Mouse (Mus musculus) heart, embryonic 13.5 days (tissue): ENCODE measurements at regions not wholly inside any gene's neighbourhood (a gene's known extent, or its start where the extent isn't known, plus 50 kb on each side); places are given as distances from the start of the nearest gene placed in this dataset.

Source experiments
- ATAC-seq: fragments of 200-750 bp; cut with Nextera tagmentation; 2 replicates; pipeline ENCODE4 v1.8.0; 2017; ENCODE audit warnings: moderate TSS enrichment; ENCODE audit not compliant: insufficient number of reproducible peaks, low FRiP score, low TSS enrichment; ENCODE audit errors: extremely low read depth
- H3K27ac ChIP-seq: fragments of 300-500 bp; sonication (generic); replicated peaks from 2 replicates; pipeline ENCODE4 v1.5.1; 2015; ENCODE audit warnings: moderate library complexity, mild to moderate bottlenecking, inconsistent platforms
- H3K27me3 ChIP-seq: fragments of 300-500 bp; sonication (generic); replicated peaks from 2 replicates; pipeline ENCODE4 v1.6.1; 2015; ENCODE audit warnings: mild to moderate bottlenecking, inconsistent platforms
- H3K36me3 ChIP-seq: fragments of 300-500 bp; sonication (generic); 2 replicates; pipeline ENCODE4 v1.6.1; 2015; ENCODE audit warnings: mild to moderate bottlenecking, inconsistent platforms
- H3K4me1 ChIP-seq: fragments of 300-500 bp; sonication (generic); 2 replicates; pipeline ENCODE4 v1.6.1; 2015; ENCODE audit warnings: inconsistent platforms
- H3K4me2 ChIP-seq: fragments of 300-500 bp; sonication (generic); 2 replicates; pipeline ENCODE4 v1.6.1; 2015; ENCODE audit warnings: inconsistent platforms, mild to moderate bottlenecking, moderate library complexity
- H3K4me3 ChIP-seq: fragments of 300-500 bp; sonication (generic); 2 replicates; pipeline ENCODE4 v1.5.1; 2015; ENCODE audit warnings: moderate library complexity, mild to moderate bottlenecking, inconsistent platforms
- H3K9ac ChIP-seq: fragments of 300-500 bp; sonication (generic); 2 replicates; pipeline ENCODE4 v1.6.1; 2015; ENCODE audit warnings: inconsistent platforms, mild to moderate bottlenecking, moderate library complexity
- H3K9me3 ChIP-seq: fragments of 300-500 bp; sonication (generic); 2 replicates; pipeline ENCODE4 v1.6.1; 2016; ENCODE audit warnings: inconsistent platforms
- WGBS: fragments of 180-500 bp; shearing (Covaris S2); methylation state at CpG from one replicate; pipeline ENCODE4 v1.1.7; 2015; ENCODE audit warnings: mixed read lengths; 5-methylcytosine and 5-hydroxymethylcytosine counted together

GRCm38 (mm10) chr8:8562268-8562667 is 98.8 kb downstream of the Efnb2 start:
- Histone ChIP-seq H3K4me3 (no peak overlapping the region), H3K4me1 (no peaks in the 10 kb centered on the region), H3K4me2 (no peak overlapping the region), H3K36me3 (no peaks in the 10 kb centered on the region), H3K9me3 (no peaks in the 10 kb centered on the region), H3K9ac (no peak overlapping the region), H3K27ac (no peak overlapping the region), H3K27me3 (0 out of 2 replicates have a peak, but pooled peaks cover 4% of the 10 kb centered on the region)
- ATAC-seq = no peak
- 65% methylated on average over 7 of the region's 7 CpGs for WGBS

DNA sequence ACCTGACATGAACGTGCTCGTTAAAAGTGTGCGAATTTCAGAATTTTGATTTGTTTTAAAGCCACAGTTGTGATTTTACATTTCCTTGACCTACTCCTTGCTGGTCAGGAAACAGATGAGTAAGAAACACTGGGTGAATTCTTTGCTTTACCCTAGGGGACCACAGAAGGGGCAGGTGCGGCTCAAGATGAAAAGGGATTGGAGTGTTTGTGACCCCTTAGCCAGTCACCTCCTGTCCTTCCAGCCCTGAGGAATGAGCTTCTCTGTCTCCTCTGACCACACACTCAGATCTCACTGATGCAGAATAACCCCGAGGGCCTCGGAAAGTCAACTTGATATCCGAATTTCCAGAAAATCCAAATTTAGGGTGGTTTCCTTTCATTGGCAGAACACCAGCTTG is 103.0 kb downstream of the Efnb2 start:
- 80% methylated on average over 7 of the region's 7 CpGs for WGBS
- H3K4me1 ChIP-seq = no peaks in the 10 kb centered on the region

DNA sequence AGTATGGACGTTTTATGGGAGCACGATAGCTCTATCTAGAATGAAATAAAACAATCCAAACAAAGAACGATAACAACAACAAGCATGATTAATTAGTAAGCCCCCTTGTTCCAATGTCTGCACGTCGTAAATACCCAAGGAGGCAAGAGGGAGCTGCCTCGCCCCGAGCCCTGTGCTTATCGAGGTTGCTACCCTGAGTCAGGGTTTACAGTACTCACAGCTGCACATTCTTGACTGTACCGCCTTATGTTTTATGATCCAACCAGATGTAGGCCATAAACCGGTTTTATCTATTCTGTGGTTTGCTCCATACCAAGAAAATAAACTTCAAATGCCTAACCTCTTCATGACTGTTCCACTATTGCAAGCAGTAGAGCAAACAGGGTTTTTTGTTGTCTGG is 104.9 kb downstream of the Efnb2 start:
- 84% methylated on average over 10 of the region's 10 CpGs for WGBS
- H3K4me3 ChIP-seq = no peak overlapping the region
- ATAC-seq = no peak
- H3K4me2 ChIP-seq = no peak overlapping the region
- H3K9me3 ChIP-seq = no peaks in the 10 kb centered on the region
- H3K27ac ChIP-seq = no peak overlapping the region
- H3K27me3 ChIP-seq = no peaks in the 10 kb centered on the region
- no peak overlapping the region for H3K9ac ChIP-seq
- H3K36me3 ChIP-seq = no peaks in the 10 kb centered on the region
- H3K4me1 ChIP-seq = no peaks in the 10 kb centered on the region

More for the DNA sequence above, 103.0 kb downstream of the Efnb2 start:
- Histone ChIP-seq H3K9ac (no peak overlapping the region), H3K4me2 (no peak overlapping the region), H3K36me3 (no peaks in the 10 kb centered on the region), H3K27ac (no peak overlapping the region), H3K27me3 (0 out of 2 replicates have a peak, but pooled peaks cover 2% of the 10 kb centered on the region), H3K9me3 (no peaks in the 10 kb centered on the region), H3K4me3 (no peak overlapping the region)
- ATAC-seq = no peak

DNA sequence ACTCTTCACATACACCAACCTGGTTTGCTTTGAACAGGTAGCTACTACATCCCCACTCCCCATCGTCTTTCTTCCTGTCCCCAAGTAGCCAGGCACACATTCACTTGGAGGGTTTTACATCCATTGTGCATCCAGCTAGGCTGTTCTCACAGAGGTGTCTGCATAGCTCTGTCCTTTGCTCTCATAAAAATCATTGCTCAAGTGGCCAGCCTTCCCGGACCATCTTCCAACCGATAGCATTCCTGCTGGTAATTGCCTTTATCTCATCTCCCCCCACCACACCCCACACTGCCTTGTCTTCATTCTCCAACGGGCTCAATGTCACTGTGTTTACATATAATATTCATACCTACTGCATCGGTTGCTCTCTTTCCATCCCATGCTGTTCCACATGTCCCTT is 106.4 kb downstream of the Efnb2 start:
- no peak overlapping the region for H3K4me2 ChIP-seq
- H3K4me3 ChIP-seq = no peak overlapping the region
- no peaks in the 10 kb centered on the region for H3K36me3 ChIP-seq
- no peaks in the 10 kb centered on the region for H3K27me3 ChIP-seq
- H3K27ac ChIP-seq = no peak overlapping the region
- no peak for ATAC-seq
- H3K9me3 ChIP-seq = 0 out of 2 replicates have a peak, but pooled peaks cover 4% of the 10 kb centered on the region
- H3K4me1 ChIP-seq = no peaks in the 10 kb centered on the region
- 66% methylated on average over 5 of the region's 5 CpGs for WGBS
- H3K9ac ChIP-seq = no peak overlapping the region

DNA sequence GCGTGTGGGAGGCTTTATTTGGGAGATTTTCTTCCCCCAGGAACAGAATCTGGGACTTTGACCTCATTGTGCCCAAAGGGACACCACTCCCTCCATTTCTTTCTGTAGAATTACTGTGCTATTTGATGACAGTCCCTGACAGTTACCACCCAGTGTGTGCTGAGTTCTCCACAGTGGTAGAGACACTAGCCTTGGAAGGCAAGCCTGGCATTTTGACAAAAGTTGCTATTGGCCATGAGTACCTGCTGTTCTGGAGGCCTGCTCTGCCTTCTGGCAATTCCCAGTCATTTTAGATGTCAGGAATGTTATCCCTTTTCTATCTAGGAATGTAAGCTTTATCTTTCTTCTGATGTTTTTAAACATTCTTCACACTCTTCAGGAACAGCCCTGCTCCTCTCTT is 108.3 kb downstream of the Efnb2 start:
- H3K4me2 ChIP-seq = no peak overlapping the region
- WGBS = 67% methylated on average over 1 of the region's 1 CpGs
- no peaks in the 10 kb centered on the region for H3K36me3 ChIP-seq
- H3K9ac ChIP-seq = no peak overlapping the region
- no peak for ATAC-seq
- no peaks in the 10 kb centered on the region for H3K27me3 ChIP-seq
- H3K27ac ChIP-seq = no peak overlapping the region
- H3K4me1 ChIP-seq = no peaks in the 10 kb centered on the region
- H3K4me3 ChIP-seq = no peak overlapping the region
- 0 out of 2 replicates have a peak, but pooled peaks cover 4% of the 10 kb centered on the region for H3K9me3 ChIP-seq

DNA sequence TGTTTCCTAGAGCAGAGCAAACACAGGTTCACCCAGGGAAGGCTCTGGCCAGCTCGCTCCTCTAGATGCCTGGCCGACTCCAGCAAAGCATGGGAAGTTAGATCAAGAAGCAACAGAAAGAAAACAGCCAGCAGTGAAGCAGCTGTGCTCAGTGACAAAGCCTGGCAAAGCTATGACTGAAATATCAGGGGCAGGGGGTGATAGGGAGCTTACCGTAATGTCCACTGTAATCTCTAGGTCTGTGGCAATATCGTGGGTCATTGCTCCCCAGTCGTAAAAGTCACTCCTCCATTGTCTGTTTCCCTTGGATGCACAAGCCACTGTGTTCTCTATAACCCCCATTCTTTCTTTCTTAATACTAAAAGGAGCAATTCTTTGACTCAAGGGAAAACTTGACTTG is 124.4 kb downstream of the Efnb2 start:
- no peak overlapping the region for H3K4me3 ChIP-seq
- no peaks in the 10 kb centered on the region for H3K9me3 ChIP-seq
- H3K4me2 ChIP-seq = no peak overlapping the region
- no peak for ATAC-seq
- H3K27ac ChIP-seq = no peak overlapping the region
- 64% methylated on average over 5 of the region's 5 CpGs for WGBS
- H3K4me1 ChIP-seq = no peaks in the 10 kb centered on the region
- H3K9ac ChIP-seq = no peak overlapping the region
- H3K36me3 ChIP-seq = no peaks in the 10 kb centered on the region
- H3K27me3 ChIP-seq = no peaks in the 10 kb centered on the region

GRCm38 (mm10) chr8:8534787-8535186 is 126.3 kb downstream of the Efnb2 start:
- ATAC-seq = no peak
- Histone ChIP-seq H3K4me2 (no peak overlapping the region), H3K9me3 (no peaks in the 10 kb centered on the region), H3K9ac (no peak overlapping the region), H3K27me3 (no peaks in the 10 kb centered on the region), H3K36me3 (no peaks in the 10 kb centered on the region), H3K4me1 (no peaks in the 10 kb centered on the region), H3K4me3 (no peak overlapping the region), H3K27ac (no peak overlapping the region)
- 40% methylated on average over 6 of the region's 6 CpGs for WGBS

DNA sequence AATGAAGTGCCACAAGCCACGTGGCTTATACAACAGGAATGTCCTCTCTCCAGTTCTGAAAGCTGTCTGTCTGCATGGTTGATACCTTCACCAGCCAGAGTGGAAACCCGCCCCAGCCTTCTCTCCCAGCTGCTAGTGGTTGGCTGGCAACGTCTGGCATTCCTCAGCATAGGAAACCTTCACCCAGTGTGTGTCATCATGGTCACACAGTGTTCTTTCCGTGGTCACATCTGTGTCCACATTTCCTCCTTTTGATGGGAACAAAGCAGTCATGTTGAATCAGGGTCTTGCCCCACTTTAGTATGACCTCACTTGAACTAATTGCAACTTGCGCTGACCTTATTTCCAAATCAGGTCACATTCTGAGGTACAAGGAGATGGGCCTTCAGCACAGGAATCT is 128.1 kb downstream of the Efnb2 start:
- no peaks in the 10 kb centered on the region for H3K4me1 ChIP-seq
- 71% methylated on average over 5 of the region's 5 CpGs for WGBS
- ATAC-seq = no peak
- H3K9ac ChIP-seq = no peak overlapping the region
- no peak overlapping the region for H3K4me2 ChIP-seq
- no peaks in the 10 kb centered on the region for H3K9me3 ChIP-seq
- no peak overlapping the region for H3K4me3 ChIP-seq
- H3K27me3 ChIP-seq = no peaks in the 10 kb centered on the region
- no peaks in the 10 kb centered on the region for H3K36me3 ChIP-seq
- H3K27ac ChIP-seq = no peak overlapping the region

DNA sequence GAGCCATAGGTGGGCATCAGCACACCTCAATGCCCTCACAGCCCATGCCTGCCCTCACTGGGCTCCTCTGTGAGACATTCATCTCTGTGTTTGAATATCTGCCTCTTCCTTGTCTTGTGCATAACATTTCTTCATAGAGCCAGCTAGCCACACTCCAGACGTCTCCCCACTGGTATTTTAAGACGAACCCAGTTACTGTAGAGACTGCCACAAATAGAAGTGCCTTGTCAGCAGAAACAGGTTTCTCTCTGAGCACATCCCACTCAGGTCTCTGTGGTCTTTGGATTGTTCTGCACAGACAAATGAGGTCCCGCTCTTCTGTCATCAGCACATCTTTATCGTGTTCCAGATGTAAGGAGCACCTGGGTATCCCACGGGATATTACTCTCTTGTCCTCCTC is 130.5 kb downstream of the Efnb2 start:
- no peak overlapping the region for H3K4me3 ChIP-seq
- H3K27ac ChIP-seq = no peak overlapping the region
- no peaks in the 10 kb centered on the region for H3K4me1 ChIP-seq
- H3K27me3 ChIP-seq = no peaks in the 10 kb centered on the region
- no peaks in the 10 kb centered on the region for H3K36me3 ChIP-seq
- WGBS = 50% methylated on average over 5 of the region's 5 CpGs
- no peak overlapping the region for H3K4me2 ChIP-seq
- no peaks in the 10 kb centered on the region for H3K9me3 ChIP-seq
- H3K9ac ChIP-seq = no peak overlapping the region
- no peak for ATAC-seq

- H3K9ac ChIP-seq = no peak overlapping the region
- no peaks in the 10 kb centered on the region for H3K9me3 ChIP-seq
- no peak overlapping the region for H3K27ac ChIP-seq
- peaks cover 12% of the 10 kb centered on the region for H3K4me1 ChIP-seq
- H3K27me3 ChIP-seq = no peaks in the 10 kb centered on the region
- no peak overlapping the region for H3K4me2 ChIP-seq
- H3K4me3 ChIP-seq = no peak overlapping the region
- no peaks in the 10 kb centered on the region for H3K36me3 ChIP-seq
- 84% methylated on average over 1 of the region's 1 CpGs for WGBS
- no peak for ATAC-seq
Observed at GRCm38 (mm10) chr8:8521532-8521931, 139.5 kb downstream of the Efnb2 start.

GRCm38 (mm10) chr8:8519772-8520191 is 141.3 kb downstream of the Efnb2 start:
- 77% methylated on average over 3 of the region's 3 CpGs for WGBS
- ATAC-seq = no peak
- no peak overlapping the region for H3K4me3 ChIP-seq
- no peaks in the 10 kb centered on the region for H3K9me3 ChIP-seq
- no peaks in the 10 kb centered on the region for H3K36me3 ChIP-seq
- no peaks in the 10 kb centered on the region for H3K27me3 ChIP-seq
- H3K27ac ChIP-seq = no peak overlapping the region
- no peak overlapping the region for H3K9ac ChIP-seq
- H3K4me1 ChIP-seq = peaks cover 12% of the 10 kb centered on the region
- H3K4me2 ChIP-seq = no peak overlapping the region

- 74% methylated on average over 2 of the region's 2 CpGs for WGBS
- H3K9ac ChIP-seq = no peak overlapping the region
- H3K27me3 ChIP-seq = no peaks in the 10 kb centered on the region
Observed at GRCm38 (mm10) chr8:8517599-8517998, 143.4 kb downstream of the Efnb2 start.

More at GRCm38 (mm10) chr8:8517599-8517998, 143.4 kb downstream of the Efnb2 start:
- no peak overlapping the region for H3K4me3 ChIP-seq
- H3K9me3 ChIP-seq = no peaks in the 10 kb centered on the region
- no peak overlapping the region for H3K4me2 ChIP-seq
- no peak for ATAC-seq
- H3K36me3 ChIP-seq = no peaks in the 10 kb centered on the region
- H3K4me1 ChIP-seq = peaks cover 12% of the 10 kb centered on the region
- H3K27ac ChIP-seq = no peak overlapping the region
